Mouse (Mus musculus) left cerebral cortex, adult 8-10 months (tissue): ENCODE data around the gene Actn2. TPM values are rescaled to one million over a fixed set of nuclear protein-coding genes. Genes with fewer than 3 reads are reported as not detected.
A peak's percentile ranks its signal among the peaks of the same experiment; 100 is the strongest.

Source experiments
- DNase-seq, 2 experiments: peaks; one replicate each; pipeline ENCODE4 v3.0.0; 2022; ENCODE audit warnings: low spot score in 2 of 2
- total RNA-seq, 4 experiments: library from RNA; stranded (reverse); gene quantifications; 2 replicates each; pipeline ENCODE4 v1.2.4; 2022

The Actn2 gene
- total RNA-seq = 10 to 100 TPM; 23.9 to 30.1 (median 25.2) TPM

GRCm38 (mm10) chr13:12340183-12340975 lies at the start of gene Actn2:
Actn2 (minus strand) TSS chr13:12340760.
- peak; percentile 51 to 68 for DNase-seq

GRCm38 (mm10) chr13:12386286-12386685 lies 45.7 kb upstream of the Actn2 start:
- DNase-seq = no peak

- DNase-seq = no peak
Measured at GRCm38 (mm10) chr13:12384796-12385195, 44.2 kb upstream of the Actn2 start.

- DNase-seq = no peak
Measured at GRCm38 (mm10) chr13:12376778-12377177, 36.2 kb upstream of the Actn2 start.

GRCm38 (mm10) chr13:12372755-12373154 lies 32.2 kb upstream of the Actn2 start:
- DNase-seq = no peak

- no peak for DNase-seq
Measured at GRCm38 (mm10) chr13:12369930-12370329, 29.4 kb upstream of the Actn2 start.

GRCm38 (mm10) chr13:12369041-12369621 lies 28.6 kb upstream of the Actn2 start:
- DNase-seq = no peak

- no peak for DNase-seq
Measured at GRCm38 (mm10) chr13:12361486-12361885, 20.9 kb upstream of the Actn2 start.

- DNase-seq = no peak
Measured at GRCm38 (mm10) chr13:12357554-12357953, 17.0 kb upstream of the Actn2 start.

GRCm38 (mm10) chr13:12356184-12356583 lies 15.6 kb upstream of the Actn2 start:
- no peak for DNase-seq

- DNase-seq = no peak
Measured at GRCm38 (mm10) chr13:12349197-12349824, 8.8 kb upstream of the Actn2 start.

GRCm38 (mm10) chr13:12346837-12347236 lies 6.3 kb upstream of the Actn2 start:
- no peak for DNase-seq

- DNase-seq = no peak
Measured at GRCm38 (mm10) chr13:12341447-12341846, 887 bp upstream of the Actn2 start.

- DNase-seq = no peak
Measured at GRCm38 (mm10) chr13:12339446-12339845, 1.1 kb downstream of the Actn2 start.

- no peak for DNase-seq
Measured at GRCm38 (mm10) chr13:12337752-12338151, 2.8 kb downstream of the Actn2 start.

- DNase-seq = peak; percentile 70 to 87
Measured at GRCm38 (mm10) chr13:12334016-12334415, 6.5 kb downstream of the Actn2 start.

- no peak for DNase-seq
Measured at GRCm38 (mm10) chr13:12331528-12331927, 9.0 kb downstream of the Actn2 start.

- DNase-seq = no peak
Measured at GRCm38 (mm10) chr13:12328392-12328791, 12.2 kb downstream of the Actn2 start.

- no peak for DNase-seq
Measured at GRCm38 (mm10) chr13:12327577-12327976, 13.0 kb downstream of the Actn2 start.

- no peak for DNase-seq
Measured at GRCm38 (mm10) chr13:12323076-12323625, 17.4 kb downstream of the Actn2 start.

GRCm38 (mm10) chr13:12320148-12320547 lies 20.4 kb downstream of the Actn2 start:
- DNase-seq = no peak

GRCm38 (mm10) chr13:12318017-12318416 lies 22.5 kb downstream of the Actn2 start:
- no peak for DNase-seq
